Mouse (Mus musculus) spleen, postnatal 0 days (tissue): ENCODE measurements around the gene Olfr1053. TPM values are rescaled to one million over a fixed set of nuclear protein-coding genes. Genes with fewer than 3 reads are reported as not detected.

ENCODE experiments used
- polyA plus RNA-seq: library from polyadenylated mRNA; unstranded; fragments of >200 nt; fragmentation: Nextera tagmentation; extraction: Ambion mirVana; gene quantifications from 2 replicates; pipeline ENCODE4 v1.2.1, GENCODE M21; 2015

Olfr1053 gene
- not detected in 2 replicates for polyA plus RNA-seq

GRCm38 (mm10) chr2:86315184-86315583 is at the start of gene Olfr1053:
Olfr1053 (minus strand) TSS chr2:86315284.

GRCm38 (mm10) chr2:86362369-86362768 is 47.3 kb upstream of the Olfr1053 start, which contains the start of gene Olfr1056:
Olfr1056 (minus strand) TSS chr2:86362469.

DNA sequence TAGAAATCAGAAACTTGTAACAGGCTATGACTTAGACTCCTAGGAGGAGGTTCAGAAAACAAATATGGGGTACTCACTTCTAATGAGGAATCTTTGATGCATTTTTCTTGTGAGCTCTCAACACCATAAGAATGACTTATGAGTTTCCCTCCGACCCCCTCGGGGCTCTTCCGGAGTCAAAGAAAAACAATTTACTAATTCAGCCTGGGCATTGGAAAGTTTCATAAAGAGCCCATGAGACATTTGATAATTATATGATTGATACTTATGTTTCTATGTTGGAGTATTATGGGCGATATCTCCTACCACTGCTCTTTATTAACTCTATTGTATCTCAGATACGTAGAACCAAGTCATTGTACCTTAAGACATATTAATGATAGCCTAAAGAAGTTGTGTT is 35.1 kb upstream of the Olfr1053 start, which contains the start of gene Olfr1055:
Olfr1055 (minus strand) TSS at position 101 of the 400 bp plus-strand sequence.

GRCm38 (mm10) chr2:86335333-86335732 is 20.2 kb upstream of the Olfr1053 start, which contains the start of gene Olfr1054:
Olfr1054 (minus strand) TSS chr2:86335433.

GRCm38 (mm10) chr2:86292155-86292554 is 22.9 kb downstream of the Olfr1053 start, which contains the start of gene Olfr1052:
Olfr1052 (plus strand) TSS chr2:86292455.

DNA sequence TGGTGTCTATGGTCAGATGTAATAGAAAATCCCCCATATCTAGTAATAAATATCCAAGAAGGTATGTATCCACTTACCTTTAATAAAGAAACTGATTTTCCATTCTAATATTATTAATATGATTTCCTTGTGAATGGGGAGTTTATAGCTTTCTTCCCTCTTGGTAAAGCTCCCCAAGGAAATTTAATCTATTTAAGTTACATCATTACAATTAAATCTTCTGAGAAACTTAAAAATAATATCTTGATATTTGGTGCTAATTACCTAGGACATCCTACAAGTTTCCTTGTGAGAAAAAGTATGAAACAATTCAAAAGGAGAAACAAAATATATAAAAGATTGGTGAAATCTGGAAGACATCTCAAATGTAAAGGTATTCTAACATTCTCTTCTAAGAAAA is 36.1 kb downstream of the Olfr1053 start, which contains the start of gene Olfr1051:
Olfr1051 (minus strand) TSS at position 101 of the 400 bp plus-strand sequence.

Other genes with a start within 250 kb of the Olfr1053 start
- not detected in 2 replicates for gene Olfr1036, start 241.3 kb downstream of the Olfr1053 start, polyA plus RNA-seq
- gene Olfr1037, start 227.9 kb downstream of the Olfr1053 start, polyA plus RNA-seq: not detected in 2 replicates
- not detected in 2 replicates for gene Olfr1039, start 179.4 kb downstream of the Olfr1053 start, polyA plus RNA-seq
- not detected in 2 replicates for gene Olfr1040, start 168.6 kb downstream of the Olfr1053 start, polyA plus RNA-seq
- not detected in 2 replicates for gene Olfr1042, start 153.4 kb downstream of the Olfr1053 start, polyA plus RNA-seq
- not detected in 2 replicates for gene Olfr1043, start 147.8 kb downstream of the Olfr1053 start, polyA plus RNA-seq
- 0.27 TPM in 1 of 2 replicates, not detected in the other for gene Olfr1044, start 137.5 kb downstream of the Olfr1053 start, polyA plus RNA-seq
- gene Olfr52, start 129.6 kb downstream of the Olfr1053 start, polyA plus RNA-seq: not detected in 2 replicates
- not detected in 2 replicates for gene Olfr1045, start 112.3 kb downstream of the Olfr1053 start, polyA plus RNA-seq
- gene Olfr1046, start 96.0 kb downstream of the Olfr1053 start, polyA plus RNA-seq: not detected in 2 replicates
- gene Olfr1047, start 83.9 kb downstream of the Olfr1053 start, polyA plus RNA-seq: not detected in 2 replicates
- gene Olfr1048, start 75.0 kb downstream of the Olfr1053 start, polyA plus RNA-seq: not detected in 2 replicates
- gene Olfr1049, start 57.0 kb downstream of the Olfr1053 start, polyA plus RNA-seq: not detected in 2 replicates
- gene Olfr1051, start 36.2 kb downstream of the Olfr1053 start, polyA plus RNA-seq: not detected in 2 replicates
- not detected in 2 replicates for gene Olfr1052, start 22.8 kb downstream of the Olfr1053 start, polyA plus RNA-seq
- not detected in 2 replicates for gene Olfr1054, start 20.1 kb upstream of the Olfr1053 start, polyA plus RNA-seq
- not detected in 2 replicates for gene Olfr1055, start 35.0 kb upstream of the Olfr1053 start, polyA plus RNA-seq
- gene Olfr1056, start 47.2 kb upstream of the Olfr1053 start, polyA plus RNA-seq: not detected in 2 replicates
- not detected in 2 replicates for gene Olfr1057, start 63.1 kb upstream of the Olfr1053 start, polyA plus RNA-seq
- gene Olfr1058, start 73.3 kb upstream of the Olfr1053 start, polyA plus RNA-seq: not detected in 2 replicates
- gene Olfr1061, start 98.8 kb upstream of the Olfr1053 start, polyA plus RNA-seq: not detected in 2 replicates
- not detected in 2 replicates for gene Olfr1062, start 111.5 kb upstream of the Olfr1053 start, polyA plus RNA-seq
- not detected in 2 replicates for gene Olfr1065, start 135.3 kb upstream of the Olfr1053 start, polyA plus RNA-seq
- not detected in 2 replicates for gene Olfr1066, start 141.0 kb upstream of the Olfr1053 start, polyA plus RNA-seq
- not detected in 2 replicates for gene Olfr228, start 172.1 kb upstream of the Olfr1053 start, polyA plus RNA-seq
- not detected in 2 replicates for gene Olfr1076, start 193.2 kb upstream of the Olfr1053 start, polyA plus RNA-seq
- gene Olfr1079, start 227.2 kb upstream of the Olfr1053 start, polyA plus RNA-seq: not detected in 2 replicates
- not detected in 2 replicates for gene Olfr1080, start 243.0 kb upstream of the Olfr1053 start, polyA plus RNA-seq